Mouse (Mus musculus) small intestine, adult 2 months (tissue): ENCODE data around the gene Sphk2.

ENCODE experiments used
- CTCF ChIP-seq: fragments of 200-500 bp; IDR thresholded peaks from 2 replicates; pipeline ENCODE4 v1.5.1; 2012; ENCODE audit warnings: low read depth, mild to moderate bottlenecking, control low read depth, inconsistent platforms, low read length, moderate library complexity, mixed read lengths; ENCODE audit not compliant: insufficient replicate concordance, insufficient read length; ENCODE audit errors: extremely low read depth
- POLR2A ChIP-seq: fragments of 200-500 bp; IDR thresholded peaks from 2 replicates; pipeline ENCODE4 v1.6.1; 2012; ENCODE audit warnings: low read depth, mild to moderate bottlenecking, control low read depth, inconsistent platforms, low read length, moderate library complexity

GRCm38 (mm10) chr7:45721642-45722347 is 4.0 kb upstream of the Sphk2 start:
- TF ChIP-seq CTCF (no peak), POLR2A (no peak)
